Mouse (Mus musculus): ENCODE measurements around the gene As3mt. TPM values are rescaled to one million over a fixed set of nuclear protein-coding genes. Genes with fewer than 3 reads are reported as not detected.
"Not testable (repeated sequence)": the region's sequence is repeated elsewhere in the genome, so short reads cannot be mapped to it uniquely, and the experiment has no call there.

Gene As3mt
- polyA plus RNA-seq, 1 experiment from 2014 or later, result 27.6 TPM

- Histone ChIP-seq H3K9ac (replicated peaks; ENCODE audit: low read depth) (no peak overlapping the region), H3K27me3 (replicated peaks; ENCODE audit: insufficient read depth, low read length) (no peaks in the 10 kb centered on the region), H3K9me3 (ENCODE audit: low read length) (no peaks in the 10 kb centered on the region), H3K27ac (ENCODE audit: low read length) (no peak overlapping the region), H3K4me2 (replicated peaks; ENCODE audit: low read depth, low read length) (no peak overlapping the region), H3K4me1 (ENCODE audit: insufficient read depth, low read depth, low read length) (no peaks in the 10 kb centered on the region), H3K36me3 (ENCODE audit: insufficient read depth, low read length) (no peaks in the 10 kb centered on the region), H3K4me3 (ENCODE audit: low read depth, low read length) (no peak overlapping the region)
- 79% methylated on average over 5 of the region's 5 CpGs for WGBS
- no peak for TF ChIP-seq CTCF (IDR thresholded peaks at IDR 0.05)
- no peak for TF ChIP-seq EP300 (IDR thresholded peaks at IDR 0.05)
- ATAC-seq, result no peak
- no peak for DNase-seq (ENCODE audit: low spot score)
Measured at GRCm38 (mm10) chr19:46752235-46752634, 45.0 kb downstream of the As3mt start.

- 50% methylated on average over 9 of the region's 9 CpGs for WGBS
- no peak overlapping the region for H3K4me3 ChIP-seq (ENCODE audit: low read depth, low read length)
- no peak overlapping the region for H3K4me2 ChIP-seq (replicated peaks; ENCODE audit: low read depth, low read length)
- no peak overlapping the region for H3K9ac ChIP-seq (replicated peaks; ENCODE audit: low read depth)
- no peaks in the 10 kb centered on the region for H3K4me1 ChIP-seq (ENCODE audit: insufficient read depth, low read depth, low read length)
- TF ChIP-seq EP300 (IDR thresholded peaks at IDR 0.05) (no peak), CTCF (IDR thresholded peaks at IDR 0.05) (peak; percentile 76)
- H3K27ac ChIP-seq (ENCODE audit: low read length), result no peak overlapping the region
- no peaks in the 10 kb centered on the region for H3K36me3 ChIP-seq (ENCODE audit: insufficient read depth, low read length)
- ATAC-seq, result no peak
- no peaks in the 10 kb centered on the region for H3K9me3 ChIP-seq (ENCODE audit: low read length)
- H3K27me3 ChIP-seq (replicated peaks; ENCODE audit: insufficient read depth, low read length), result no peaks in the 10 kb centered on the region
- peak; percentile 40 for DNase-seq (ENCODE audit: low spot score)
Measured at GRCm38 (mm10) chr19:46755066-46755465, 47.8 kb downstream of the As3mt start.

- Histone ChIP-seq H3K36me3 (ENCODE audit: insufficient read depth, low read length) (no peaks in the 10 kb centered on the region), H3K27me3 (replicated peaks; ENCODE audit: insufficient read depth, low read length) (no peaks in the 10 kb centered on the region), H3K4me2 (replicated peaks; ENCODE audit: low read depth, low read length) (no peak overlapping the region), H3K27ac (ENCODE audit: low read length) (no peak overlapping the region), H3K4me3 (ENCODE audit: low read depth, low read length) (no peak overlapping the region), H3K9me3 (ENCODE audit: low read length) (no peaks in the 10 kb centered on the region), H3K4me1 (ENCODE audit: insufficient read depth, low read depth, low read length) (no peaks in the 10 kb centered on the region), H3K9ac (replicated peaks; ENCODE audit: low read depth) (no peak overlapping the region)
- no peak for TF ChIP-seq CTCF (IDR thresholded peaks at IDR 0.05)
- TF ChIP-seq EP300 (IDR thresholded peaks at IDR 0.05), result no peak
- ATAC-seq (no peak), DNase-seq (ENCODE audit: low spot score) (no peak)
- 83% methylated on average over 4 of the region's 4 CpGs for WGBS
Measured at GRCm38 (mm10) chr19:46756221-46756620, 49.0 kb downstream of the As3mt start.

- WGBS, result 46% methylated on average over 8 of the region's 8 CpGs
- ATAC-seq, result no peak
- no peaks in the 10 kb centered on the region for H3K36me3 ChIP-seq (ENCODE audit: insufficient read depth, low read length)
- H3K9ac ChIP-seq (replicated peaks; ENCODE audit: low read depth), result no peak overlapping the region
- no peaks in the 10 kb centered on the region for H3K27me3 ChIP-seq (replicated peaks; ENCODE audit: insufficient read depth, low read length)
- H3K9me3 ChIP-seq (ENCODE audit: low read length), result no peaks in the 10 kb centered on the region
- H3K4me2 ChIP-seq (replicated peaks; ENCODE audit: low read depth, low read length), result no peak overlapping the region
- H3K4me3 ChIP-seq (ENCODE audit: low read depth, low read length), result no peak overlapping the region
- no peak for TF ChIP-seq EP300 (IDR thresholded peaks at IDR 0.05)
- no peak for TF ChIP-seq CTCF (IDR thresholded peaks at IDR 0.05)
- no peak for DNase-seq (ENCODE audit: low spot score)
- H3K4me1 ChIP-seq (ENCODE audit: insufficient read depth, low read depth, low read length), result peaks cover 10% of the 10 kb centered on the region; the same call in 1 of the 2 replicates
- H3K27ac ChIP-seq (ENCODE audit: low read length), result no peak overlapping the region
Measured at GRCm38 (mm10) chr19:46759096-46759495, 51.8 kb downstream of the As3mt start.

- not testable (repeated sequence) for DNase-seq (ENCODE audit: low spot score); H3K27ac ChIP-seq (ENCODE audit: low read length); H3K4me3 ChIP-seq (ENCODE audit: low read depth, low read length); H3K9me3 ChIP-seq (ENCODE audit: low read length); H3K27me3 ChIP-seq (replicated peaks; ENCODE audit: insufficient read depth, low read length); H3K9ac ChIP-seq (replicated peaks; ENCODE audit: low read depth); ATAC-seq; H3K4me2 ChIP-seq (replicated peaks; ENCODE audit: low read depth, low read length); H3K36me3 ChIP-seq (ENCODE audit: insufficient read depth, low read length)
- WGBS, result 88% methylated on average over 9 of the region's 10 CpGs
- peaks cover 13% of the 10 kb centered on the region; the same call in 1 of the 2 replicates for H3K4me1 ChIP-seq (ENCODE audit: insufficient read depth, low read depth, low read length)
Measured at GRCm38 (mm10) chr19:46759909-46760308, 52.7 kb downstream of the As3mt start.

GRCm38 (mm10) chr19:46760375-46761160, 53.3 kb downstream of the As3mt start:
- no peaks in the 10 kb centered on the region for H3K9me3 ChIP-seq (ENCODE audit: low read length)
- ATAC-seq (peak; percentile 74), DNase-seq (ENCODE audit: low spot score) (peak; percentile 93)
- peak overlapping the region; percentile 81 for H3K4me3 ChIP-seq (ENCODE audit: low read depth, low read length)
- H3K4me2 ChIP-seq (replicated peaks; ENCODE audit: low read depth, low read length), result peak overlapping the region; percentile 84
- TF ChIP-seq CTCF (IDR thresholded peaks at IDR 0.05) (peak; percentile 96), EP300 (IDR thresholded peaks at IDR 0.05) (no peak)
- no peaks in the 10 kb centered on the region for H3K27me3 ChIP-seq (replicated peaks; ENCODE audit: insufficient read depth, low read length)
- H3K27ac ChIP-seq (ENCODE audit: low read length), result peak overlapping the region; percentile 78
- H3K4me1 ChIP-seq (ENCODE audit: insufficient read depth, low read depth, low read length), result peaks cover 13% of the 10 kb centered on the region; the same call in 1 of the 2 replicates
- no peaks in the 10 kb centered on the region for H3K36me3 ChIP-seq (ENCODE audit: insufficient read depth, low read length)
- no peak overlapping the region for H3K9ac ChIP-seq (replicated peaks; ENCODE audit: low read depth)
- WGBS, result 17% methylated on average over 29 of the region's 29 CpGs
